Comparison of ENCODE assay signal across 8 mouse cellular contexts in the genomic region with DNA sequence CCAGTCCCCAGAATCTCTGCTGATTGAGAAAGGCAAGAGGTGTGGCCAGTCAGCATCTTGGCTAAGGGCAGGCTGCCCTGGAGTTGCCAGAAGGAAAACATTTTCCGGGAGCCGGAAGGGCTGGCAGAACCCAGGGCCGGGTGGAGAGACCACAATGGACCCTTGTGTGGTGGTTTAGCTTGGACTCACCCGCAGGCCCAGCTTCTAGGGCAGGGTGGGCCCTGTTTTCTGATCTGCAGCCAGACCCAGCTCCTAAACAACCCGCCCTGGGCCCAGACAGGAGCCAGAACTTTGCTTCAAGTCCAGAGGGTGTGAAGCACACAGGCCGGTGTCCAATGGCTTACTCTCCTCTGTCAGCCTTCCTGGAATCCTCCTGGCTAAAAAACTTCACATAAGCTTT. TPM values are rescaled to one million over a fixed set of nuclear protein-coding genes. Genes with fewer than 3 reads are reported as not detected.
DNase-seq lines count a peak whose midpoint lies in the region; ATAC-seq lines count a peak whose summit lies in the region.

No protein-coding gene starts in this region.

- peak; percentile 59 to 63 for DNase-seq in lung, adult 18-20 months
- DNase-seq in lung, postnatal 4 days = no peak
- DNase-seq in cerebellum, postnatal 36 days = peak; percentile 7 to 9
- peak; percentile 70 for DNase-seq in heart, postnatal 25 days (ENCODE audit: low spot score)
- peak; percentile 45 for DNase-seq in right cerebral cortex, adult 18-20 months
- no peak for DNase-seq in natural killer cell, adult 2 months (ENCODE audit: low spot score in 2 of 2)
- no peak for DNase-seq in thymus, adult 18-20 months

- intact Hi-C loops in heart, postnatal 25 days (cut with DNase I) = loop anchor here (5.0 kb wide), 1 partner anchor 310 kb away; no protein-coding TSS in a partner anchor

- ATAC-seq in inflammation-experienced regulatory T-cells, adult 6 months = no peak

RNA-seq across cellular contexts. Expression of gene Fchsd2, which starts 30.4 kb away (rescaled TPM):
- 10 to 100 TPM; 20.1 to 29.1 TPM for total RNA-seq in heart, postnatal 25 days (2021)
- polyA plus RNA-seq in inflammation-experienced regulatory T-cells, adult 6 months (2017; shearing (Covaris generic)) = 10 to 100 TPM; 29.3 to 53.7 (median 41.9) TPM

RNA-seq across cellular contexts. Expression of gene P2ry2, which starts 49.6 kb away (rescaled TPM):
- 10 to 100 TPM; 17.3 to 26.1 TPM for total RNA-seq in heart, postnatal 25 days (2021)
- not detected for polyA plus RNA-seq in inflammation-experienced regulatory T-cells, adult 6 months (2017; shearing (Covaris generic))

Comparison
In these comparisons a context has a peak if more than half of its experiments do, and no peak if none do; other contexts are left out.
1. DNase-seq: peak in lung, adult 18-20 months (2 of 2), cerebellum, postnatal 36 days (2 of 2), heart, postnatal 25 days (single experiment) and right cerebral cortex, adult 18-20 months (single experiment); none in lung, postnatal 4 days (0 of 2), natural killer cell, adult 2 months (0 of 2) and thymus, adult 18-20 months (0 of 2).